Mouse (Mus musculus) hindbrain, embryonic 16.5 days (tissue): Measurements from ENCODE around the gene Klhl29. TPM values are rescaled to one million over a fixed set of nuclear protein-coding genes. Genes with fewer than 3 reads are reported as not detected.
A peak's percentile ranks its signal among the peaks of the same experiment; 100 is the strongest.

ENCODE experiments used
- ATAC-seq: fragments of 200-750 bp; cut with Nextera tagmentation; 2 replicates; pipeline ENCODE4 v1.8.0; 2017; ENCODE audit warnings: moderate TSS enrichment, moderate library complexity
- H3K27ac ChIP-seq: fragments of 300-500 bp; sonication (generic); 2 replicates; pipeline ENCODE4 v1.5.1; 2014; ENCODE audit warnings: low read depth, mild to moderate bottlenecking, control low read depth, low read length, moderate library complexity
- H3K27me3 ChIP-seq: fragments of 300-500 bp; sonication (generic); replicated peaks from 2 replicates; pipeline ENCODE4 v1.6.1; 2014; ENCODE audit warnings: low read length; ENCODE audit not compliant: control insufficient read depth, insufficient read depth
- H3K36me3 ChIP-seq: fragments of 300-500 bp; sonication (generic); 2 replicates; pipeline ENCODE4 v1.6.1; 2014; ENCODE audit warnings: mild to moderate bottlenecking, low read length, moderate library complexity, mixed read lengths; ENCODE audit not compliant: control insufficient read depth, insufficient read depth
- H3K4me1 ChIP-seq: fragments of 300-500 bp; sonication (generic); 2 replicates; pipeline ENCODE4 v1.6.1; 2014; ENCODE audit warnings: low read depth, low read length; ENCODE audit not compliant: control insufficient read depth, insufficient read depth
- H3K4me2 ChIP-seq: fragments of 300-500 bp; sonication (generic); 2 replicates; pipeline ENCODE4 v1.6.1; 2014; ENCODE audit warnings: mild to moderate bottlenecking, low read length, control low read depth, moderate library complexity
- H3K4me3 ChIP-seq: fragments of 300-500 bp; sonication (generic); 2 replicates; pipeline ENCODE4 v1.5.1; 2014; ENCODE audit warnings: mild to moderate bottlenecking, low read length, control low read depth, moderate library complexity
- H3K9ac ChIP-seq: fragments of 300-500 bp; sonication (generic); 2 replicates; pipeline ENCODE4 v1.6.1; 2014; ENCODE audit warnings: low read depth, mild to moderate bottlenecking, control low read depth, low read length, moderate library complexity
- H3K9me3 ChIP-seq: fragments of 300-500 bp; sonication (generic); 2 replicates; pipeline ENCODE4 v1.6.1; 2014; ENCODE audit warnings: mild to moderate bottlenecking, low read length, moderate library complexity; ENCODE audit not compliant: control insufficient read depth
- WGBS: fragments of 180-500 bp; shearing (Covaris S2); extraction: QIAGEN DNeasy Blood & Tissue Kit; methylation state at CpG from one replicate; pipeline ENCODE4 v1.1.7; 2014; 5-methylcytosine and 5-hydroxymethylcytosine counted together
- polyA plus RNA-seq: library from polyadenylated mRNA; unstranded; fragments of >200 nt; fragmentation: Nextera tagmentation; extraction: Ambion mirVana; gene quantifications from 2 replicates; pipeline ENCODE4 v1.2.1, GENCODE M21; 2015

The Klhl29 gene
- polyA plus RNA-seq, 1 experiment from 2014 or later: 2.3 TPM

DNA sequence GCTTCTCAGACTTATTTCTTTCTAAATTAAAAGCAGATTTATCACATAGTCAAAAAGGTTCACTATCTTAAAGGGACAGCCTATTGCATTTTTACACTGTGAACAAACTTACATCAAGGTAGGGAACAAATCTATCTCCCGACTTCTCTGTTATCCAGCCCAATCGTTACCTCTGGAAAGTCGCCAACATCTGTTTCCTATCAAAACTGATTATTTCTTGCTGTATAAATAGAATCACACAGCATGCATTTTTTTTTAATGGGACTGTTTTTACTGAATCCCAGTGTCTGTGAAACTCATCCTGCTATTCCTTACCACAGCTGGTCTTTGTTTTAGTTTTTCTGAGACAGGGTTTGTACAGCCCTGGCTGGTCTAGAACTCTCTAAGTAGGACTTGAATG lies 19.7 kb upstream of the Klhl29 start:
- no peak for ATAC-seq
- H3K27ac ChIP-seq: no peak overlapping the region
- no peaks in the 10 kb centered on the region for H3K9me3 ChIP-seq
- no peaks in the 10 kb centered on the region for H3K36me3 ChIP-seq
- no peak overlapping the region for H3K4me3 ChIP-seq
- no peak overlapping the region for H3K4me2 ChIP-seq
- H3K27me3 ChIP-seq: no peaks in the 10 kb centered on the region
- 76% methylated on average over 3 of the region's 3 CpGs for WGBS
- H3K4me1 ChIP-seq: no peaks in the 10 kb centered on the region
- H3K9ac ChIP-seq: no peak overlapping the region

DNA sequence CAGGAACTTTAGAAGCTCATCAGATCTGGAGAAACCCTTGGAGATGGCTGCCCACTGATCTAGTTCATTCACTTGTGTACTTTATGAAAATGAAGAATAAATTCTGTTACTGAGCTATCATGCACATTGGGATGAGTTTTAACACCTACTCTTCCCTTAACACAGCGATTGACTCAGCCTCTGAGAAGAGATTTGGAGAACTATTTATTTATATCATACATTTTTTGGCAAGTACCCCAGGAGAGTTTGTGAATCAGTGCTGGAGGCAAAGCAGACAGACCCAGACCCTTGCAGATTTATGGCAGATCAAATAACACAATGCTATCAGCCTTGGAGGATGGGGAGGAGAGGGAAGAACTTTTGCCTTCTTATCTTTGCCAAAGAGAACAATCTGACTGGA lies 11.6 kb upstream of the Klhl29 start:
- Histone ChIP-seq H3K4me3 (no peak overlapping the region), H3K9me3 (no peaks in the 10 kb centered on the region), H3K27ac (no peak overlapping the region), H3K9ac (no peak overlapping the region), H3K4me2 (no peak overlapping the region), H3K4me1 (no peaks in the 10 kb centered on the region), H3K36me3 (no peaks in the 10 kb centered on the region), H3K27me3 (no peaks in the 10 kb centered on the region)
- ATAC-seq: no peak
- 85% methylated on average over 1 of the region's 1 CpGs for WGBS

DNA sequence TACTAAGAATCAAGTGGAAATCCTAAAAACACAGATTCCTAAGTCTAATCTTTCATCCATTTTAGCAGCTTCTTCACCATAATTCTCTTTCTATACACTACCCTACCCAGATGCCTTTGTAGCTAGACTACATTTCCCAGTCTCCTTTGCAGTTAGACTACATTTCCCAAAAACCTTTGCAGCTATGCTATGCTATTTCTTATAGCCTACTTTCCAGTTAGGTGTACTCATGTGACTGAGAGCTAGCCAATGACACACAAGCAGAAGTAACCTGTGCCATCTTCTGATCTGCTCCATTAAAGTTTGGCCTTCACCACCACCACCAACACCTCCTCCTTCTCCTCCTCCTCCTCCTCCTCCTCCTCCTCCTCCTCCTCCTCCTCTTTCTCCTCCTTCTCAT lies 11.2 kb upstream of the Klhl29 start:
- Histone ChIP-seq H3K9me3 (no peaks in the 10 kb centered on the region), H3K27me3 (no peaks in the 10 kb centered on the region), H3K4me3 (no peak overlapping the region), H3K36me3 (no peaks in the 10 kb centered on the region), H3K4me2 (no peak overlapping the region), H3K27ac (no peak overlapping the region), H3K4me1 (no peaks in the 10 kb centered on the region), H3K9ac (no peak overlapping the region)
- no peak for ATAC-seq

DNA sequence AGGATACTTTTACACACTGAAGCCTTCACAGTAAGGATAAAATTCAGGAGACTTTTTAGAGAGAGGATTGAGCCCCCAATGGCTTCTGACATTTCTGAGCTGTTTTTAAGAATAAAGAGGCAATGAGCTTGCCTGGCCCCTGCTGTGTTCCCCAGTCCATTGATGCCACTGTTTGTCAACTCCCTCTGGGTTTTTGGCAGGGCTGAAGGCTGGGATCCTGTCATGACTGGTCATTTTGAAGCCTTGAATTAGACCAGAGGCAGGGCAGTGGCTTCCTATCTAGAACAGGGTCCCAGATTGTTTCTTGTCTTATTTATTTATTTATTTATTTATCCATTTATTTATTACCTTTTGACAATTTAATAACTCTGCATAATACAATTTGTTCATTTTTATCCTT lies 6.2 kb upstream of the Klhl29 start:
- ATAC-seq: no peak
- H3K9ac ChIP-seq: no peak overlapping the region

DNA sequence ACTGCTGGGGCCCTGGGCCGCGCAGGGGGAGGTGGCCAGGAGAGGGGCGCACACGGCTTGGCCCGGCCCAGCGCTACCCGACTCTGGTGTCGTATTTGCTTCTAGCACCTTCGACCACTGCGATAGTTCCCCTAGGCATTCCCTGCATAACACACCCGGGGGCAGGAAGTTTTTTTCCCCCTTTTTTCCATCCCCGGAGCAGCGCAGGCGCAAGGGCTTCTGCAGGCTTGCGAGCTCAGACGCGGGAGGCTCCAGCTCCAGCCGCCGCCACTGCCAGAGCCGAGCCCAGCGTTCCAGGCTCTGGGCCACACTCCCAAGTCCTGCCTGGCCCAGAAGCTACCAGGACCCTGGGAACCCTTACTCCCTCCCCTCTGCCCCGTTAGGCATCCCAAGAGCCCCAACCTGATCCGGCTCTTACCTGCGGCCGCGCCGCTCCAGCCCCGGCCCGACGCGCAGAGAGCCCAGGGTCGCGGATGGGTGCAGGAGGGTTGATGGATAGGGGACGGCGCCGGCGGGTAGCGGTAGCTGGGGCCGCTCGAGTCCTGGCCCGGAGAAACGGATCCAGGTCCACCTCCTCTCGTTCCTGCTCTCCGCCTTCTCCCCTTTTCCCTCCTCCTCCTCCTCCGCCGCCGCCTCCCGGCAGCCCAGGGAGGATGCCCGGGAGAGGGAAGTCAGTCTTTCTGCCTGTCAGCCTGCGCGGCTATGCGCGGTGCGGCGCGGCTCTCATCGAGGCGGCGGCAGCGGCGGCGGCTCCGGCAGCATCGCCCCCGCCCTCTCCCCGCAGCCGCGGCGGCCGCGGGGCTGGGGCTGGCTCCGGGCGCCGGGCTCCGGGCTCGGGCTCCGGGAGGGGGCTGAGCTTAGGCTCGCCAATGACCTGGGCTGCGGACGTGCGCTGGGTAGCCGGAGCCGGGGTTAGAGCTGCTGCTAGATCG lies 532 bp downstream of the Klhl29 start:
- Histone ChIP-seq H3K4me3 (peak overlapping the region; percentile 98), H3K4me2 (peak overlapping the region; percentile 82), H3K27me3 (no peaks in the 10 kb centered on the region), H3K9me3 (no peaks in the 10 kb centered on the region), H3K27ac (peak overlapping the region; percentile 95), H3K36me3 (no peaks in the 10 kb centered on the region), H3K4me1 (peaks cover 6% of the 10 kb centered on the region), H3K9ac (peak overlapping the region; percentile 93)
- under 1% methylated on average over 79 of the region's 84 CpGs for WGBS
- peak; percentile 78 for ATAC-seq

More for the DNA sequence above, 6.2 kb upstream of the Klhl29 start:
- no peaks in the 10 kb centered on the region for H3K36me3 ChIP-seq
- H3K9me3 ChIP-seq: no peaks in the 10 kb centered on the region
- H3K4me2 ChIP-seq: no peak overlapping the region
- H3K4me1 ChIP-seq: peaks cover 4% of the 10 kb centered on the region
- H3K27me3 ChIP-seq: no peaks in the 10 kb centered on the region
- no peak overlapping the region for H3K27ac ChIP-seq
- no peak overlapping the region for H3K4me3 ChIP-seq

DNA sequence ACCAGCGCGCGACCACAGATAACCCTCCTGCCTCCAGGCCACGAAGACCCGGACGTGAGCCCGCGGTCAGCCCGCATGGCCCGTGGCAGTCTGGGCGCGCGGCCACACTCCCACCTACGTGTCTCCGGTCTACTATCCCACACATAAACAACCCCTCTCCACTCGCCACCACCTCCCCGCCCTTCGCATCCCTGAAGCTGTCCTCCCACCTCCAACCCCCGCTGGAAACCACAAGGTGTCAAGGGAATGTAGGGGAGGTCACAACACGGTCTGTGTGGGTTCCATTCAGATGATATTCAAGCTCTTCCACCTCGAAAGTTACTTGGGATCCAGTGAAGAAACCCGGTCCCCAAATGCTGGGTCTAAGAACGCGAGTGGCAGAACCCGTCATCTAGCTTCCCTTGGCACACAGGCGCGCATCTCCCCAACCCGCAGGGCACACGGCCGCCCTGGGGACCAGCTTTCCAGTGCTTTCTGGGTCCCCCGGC lies 1.2 kb downstream of the Klhl29 start:
- peak overlapping the region; percentile 95 for H3K27ac ChIP-seq
- no peaks in the 10 kb centered on the region for H3K9me3 ChIP-seq
- peak overlapping the region; percentile 93 for H3K9ac ChIP-seq
- H3K4me2 ChIP-seq: peak overlapping the region; percentile 82
- peaks cover 6% of the 10 kb centered on the region for H3K4me1 ChIP-seq
- H3K27me3 ChIP-seq: no peaks in the 10 kb centered on the region
- no peaks in the 10 kb centered on the region for H3K36me3 ChIP-seq
- peak overlapping the region; percentile 98 for H3K4me3 ChIP-seq
- ATAC-seq: no peak
- under 1% methylated on average over 31 of the region's 31 CpGs for WGBS

DNA sequence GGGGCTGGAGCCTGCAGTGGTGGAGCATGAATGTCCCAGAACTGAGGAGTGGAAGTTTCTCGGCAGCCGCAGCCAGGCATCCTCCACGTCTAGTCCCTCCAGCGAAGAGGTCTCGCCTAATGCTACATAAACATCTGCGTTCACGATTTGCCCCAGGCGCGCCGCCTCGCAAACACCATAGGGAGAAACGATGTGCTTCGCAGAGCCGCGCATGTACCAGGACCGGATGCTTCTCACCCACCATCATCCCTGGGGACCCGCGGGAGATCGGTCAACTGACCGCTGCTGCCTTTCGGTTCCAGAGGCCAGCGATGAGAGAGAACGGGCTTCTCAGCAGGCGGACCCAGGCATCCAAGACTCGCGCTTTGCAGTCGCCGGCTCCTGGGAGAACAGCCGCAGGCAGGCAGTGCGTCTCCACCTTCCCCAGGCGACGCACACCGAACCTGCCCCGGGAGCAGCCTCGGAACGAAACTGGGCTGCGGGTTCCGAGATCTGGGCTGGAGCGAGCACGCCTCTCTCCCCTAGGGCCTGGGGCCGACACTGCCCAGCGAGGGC lies 1.8 kb downstream of the Klhl29 start:
- H3K36me3 ChIP-seq: no peaks in the 10 kb centered on the region
- H3K4me1 ChIP-seq: peaks cover 6% of the 10 kb centered on the region
- H3K27ac ChIP-seq: peak overlapping the region; percentile 95
- peak overlapping the region; percentile 98 for H3K4me3 ChIP-seq
- no peak for ATAC-seq
- H3K9ac ChIP-seq: peak overlapping the region; percentile 93
- under 1% methylated on average over 41 of the region's 42 CpGs for WGBS
- H3K4me2 ChIP-seq: peak overlapping the region; percentile 82
- H3K9me3 ChIP-seq: no peaks in the 10 kb centered on the region
- no peaks in the 10 kb centered on the region for H3K27me3 ChIP-seq

DNA sequence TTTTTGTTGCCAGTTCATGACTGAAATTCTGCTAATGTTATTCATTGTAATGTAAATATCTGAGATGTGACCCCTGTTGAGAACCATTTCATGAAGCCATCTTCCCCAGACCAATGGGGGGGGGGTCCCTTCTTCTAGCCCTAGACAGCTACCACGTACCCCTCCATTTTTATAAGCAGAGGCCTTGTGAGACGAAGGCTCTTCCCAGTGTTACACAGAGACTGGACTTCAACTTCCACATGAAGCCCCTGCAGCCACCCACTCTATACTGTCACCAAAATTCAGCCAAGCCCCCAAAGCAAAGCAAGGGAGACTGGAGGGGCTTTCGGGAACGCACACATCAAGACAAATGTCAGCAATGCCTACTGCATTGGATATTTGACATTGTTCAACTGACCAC lies 6.1 kb downstream of the Klhl29 start:
- ATAC-seq: no peak
- H3K9me3 ChIP-seq: no peaks in the 10 kb centered on the region
- WGBS: 85% methylated on average over 4 of the region's 4 CpGs
- H3K36me3 ChIP-seq: no peaks in the 10 kb centered on the region
- H3K9ac ChIP-seq: no peak overlapping the region
- no peaks in the 10 kb centered on the region for H3K27me3 ChIP-seq
- H3K4me2 ChIP-seq: no peak overlapping the region
- peaks cover 3% of the 10 kb centered on the region for H3K4me1 ChIP-seq
- H3K27ac ChIP-seq: no peak overlapping the region
- no peak overlapping the region for H3K4me3 ChIP-seq

DNA sequence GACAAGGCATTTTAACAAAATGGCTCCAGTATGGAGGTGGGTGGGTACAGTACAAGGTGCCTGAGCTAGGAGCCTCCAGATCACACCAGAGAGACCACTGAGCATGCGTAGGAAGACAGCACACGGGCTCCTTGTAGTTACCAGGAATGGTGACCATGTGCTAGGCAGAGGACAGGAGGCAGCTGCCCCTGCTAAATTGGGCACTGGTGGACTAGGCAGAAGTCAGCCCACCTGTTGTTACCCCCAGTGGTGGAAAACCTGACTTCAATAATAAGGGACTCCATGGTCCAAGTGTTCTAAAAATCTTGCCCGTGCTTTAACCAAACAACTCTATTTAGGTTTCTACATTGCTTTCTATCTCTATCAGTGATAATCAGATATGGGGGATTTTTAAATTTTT lies 10.6 kb downstream of the Klhl29 start:
- no peak overlapping the region for H3K4me3 ChIP-seq
- no peak overlapping the region for H3K4me2 ChIP-seq
- no peak overlapping the region for H3K27ac ChIP-seq
- no peak overlapping the region for H3K9ac ChIP-seq
- ATAC-seq: no peak
- H3K4me1 ChIP-seq: peaks cover 3% of the 10 kb centered on the region
- H3K9me3 ChIP-seq: no peaks in the 10 kb centered on the region
- no peaks in the 10 kb centered on the region for H3K36me3 ChIP-seq
- H3K27me3 ChIP-seq: no peaks in the 10 kb centered on the region
- WGBS: 96% methylated on average over 3 of the region's 3 CpGs
